Mouse (Mus musculus): ENCODE data around the gene Lyg1.

DNA sequence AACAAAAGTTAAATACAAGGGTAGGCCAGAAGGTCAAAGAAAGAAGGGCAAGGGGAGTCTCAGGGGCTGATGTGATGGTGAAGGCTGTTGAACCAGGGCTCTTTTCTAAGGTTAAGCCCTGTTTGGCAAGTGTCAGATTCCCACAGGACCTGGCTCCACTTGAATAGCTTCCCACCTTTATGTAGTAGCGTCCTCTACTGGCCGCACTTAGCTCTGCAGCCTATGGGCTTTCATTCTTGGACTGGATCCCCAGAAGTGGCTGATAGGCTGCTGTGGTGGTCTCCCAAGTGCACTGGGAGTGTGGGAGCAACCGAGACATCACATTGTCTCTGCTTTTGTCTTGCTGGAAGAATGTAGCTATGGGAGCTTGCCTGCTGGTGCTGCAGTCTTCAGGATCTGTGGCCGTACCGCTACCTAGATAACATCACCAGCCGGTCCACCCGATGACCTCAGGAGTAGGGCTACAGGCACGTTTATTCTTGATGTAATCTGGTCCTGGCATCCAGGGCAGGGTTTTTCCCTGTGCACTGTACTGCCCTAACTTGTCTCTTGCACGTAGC lies 28.3 kb upstream of the Lyg1 start:
- TF ChIP-seq FLI1 (IDR thresholded peaks at IDR 0.05; ENCODE audit: low read length) (no peak), GATA1 (IDR thresholded peaks at IDR 0.05; ENCODE audit: borderline replicate concordance, low read length) (no peak)
